17 mouse cellular contexts compared by ENCODE assay signal in genomic region chr8:91392261-91392660, GRCm38 (mm10).
A peak's percentile ranks its signal among the peaks of the same experiment; 100 is the strongest.
DNase-seq lines count a peak whose midpoint lies in the region; ATAC-seq and TF ChIP-seq lines count a peak whose summit lies in the region.
"Had no signal": no experiment of that assay in that cellular context is flagged by ENCODE, and none has a peak within 500 bp of the region (broad histone marks: within the 10 kb centered on the region; RNA-seq: fewer than 3 reads in every experiment).

No protein-coding gene starts in this region.

- peak overlapping the region; percentile 25; the same call in 1 of the 2 replicates for H3K4me2 ChIP-seq in lung, postnatal 0 days (replicated peaks; ENCODE audit: low read depth, low read length)
- no peak overlapping the region for H3K4me2 ChIP-seq in kidney, postnatal 0 days (ENCODE audit: low read length)
- H3K4me2 ChIP-seq in stomach, postnatal 0 days (replicated peaks; ENCODE audit: low read depth), result no peak overlapping the region
- H3K4me2 ChIP-seq: heart, embryonic 12.5 days; neural tube, embryonic 13.5 days had no signal

- H3K4me3 ChIP-seq in kidney, adult 2 months (ENCODE audit: insufficient read depth, low read depth, low read length), result no peak overlapping the region
- H3K4me3 ChIP-seq in lung, postnatal 0 days (ENCODE audit: low read depth, low read length), result no peak overlapping the region
- H3K4me3 ChIP-seq in kidney, postnatal 0 days (replicated peaks; ENCODE audit: low read depth, low read length), result no peak overlapping the region
- H3K4me3 ChIP-seq in stomach, postnatal 0 days (ENCODE audit: low read depth, low read length), result no peak overlapping the region
- H3K4me3 ChIP-seq: heart, embryonic 12.5 days; hindbrain, embryonic 10.5 days; neural tube, embryonic 13.5 days had no signal

- intact Hi-C loops in left cerebral cortex, postnatal 14 days (cut with DNase I), result no loop called here

- no peak for TF ChIP-seq POLR2A in kidney, adult 2 months (IDR thresholded peaks at IDR 0.05; ENCODE audit: low read depth, low read length)

- no peaks in the 10 kb centered on the region for H3K9me3 ChIP-seq in lung, postnatal 0 days (ENCODE audit: low read length)
- H3K9me3 ChIP-seq in kidney, postnatal 0 days (replicated peaks; ENCODE audit: low read length), result no peaks in the 10 kb centered on the region
- H3K9me3 ChIP-seq in stomach, postnatal 0 days (ENCODE audit: control insufficient read depth, low read length), result no peaks in the 10 kb centered on the region
- H3K9me3 ChIP-seq: heart, embryonic 12.5 days; hindbrain, embryonic 10.5 days; neural tube, embryonic 13.5 days had no signal

- WGBS in kidney, adult 2 months, result 39% methylated on average over 7 of the region's 7 CpGs
- WGBS in lung, postnatal 0 days, result 41% methylated on average over 7 of the region's 7 CpGs
- 29% methylated on average over 7 of the region's 7 CpGs for WGBS in kidney, postnatal 0 days
- 27% methylated on average over 7 of the region's 7 CpGs for WGBS in stomach, postnatal 0 days

- peak; percentile 77 for DNase-seq in kidney, adult 2 months
- DNase-seq in kidney, postnatal 4 days, result no peak
- peak; percentile 36 for DNase-seq in lung, postnatal 0 days (ENCODE audit: low spot score)
- no peak for DNase-seq in lung, postnatal 4 days
- peak; percentile 66 for DNase-seq in kidney, postnatal 0 days (ENCODE audit: low spot score)
- DNase-seq in stomach, postnatal 0 days (ENCODE audit: low spot score), result peak; percentile 49
- no peak for DNase-seq in left cerebral cortex, postnatal 14 days (ENCODE audit: low spot score in 2 of 2)
- no peak for DNase-seq in testis, postnatal 14 days (ENCODE audit: low spot score)
- DNase-seq: cerebellum, adult 11-12 months; forebrain, postnatal 0 days; right cerebral cortex, postnatal 25 days; thymus, adult 2 months had no signal

- H3K9ac ChIP-seq in lung, postnatal 0 days (replicated peaks; ENCODE audit: low read depth), result no peak overlapping the region
- no peak overlapping the region for H3K9ac ChIP-seq in kidney, postnatal 0 days (ENCODE audit: low read depth, low read length)
- no peak overlapping the region for H3K9ac ChIP-seq in stomach, postnatal 0 days (ENCODE audit: low read length)
- H3K9ac ChIP-seq: forebrain, postnatal 0 days; heart, embryonic 12.5 days; liver, embryonic 14.5 days; neural tube, embryonic 13.5 days had no signal

- no peak for TF ChIP-seq EP300 in lung, postnatal 0 days (IDR thresholded peaks at IDR 0.05)
- no peak for TF ChIP-seq EP300 in stomach, postnatal 0 days (optimal IDR thresholded peaks at IDR 0.05)

- no peak for ATAC-seq in lung, postnatal 0 days
- ATAC-seq in kidney, postnatal 0 days (replicated peaks; ENCODE audit: low FRiP score, low read depth), result 0 out of 2 replicates have a peak, but pooled peaks have one; percentile 52
- peak; percentile 46 for ATAC-seq in stomach, postnatal 0 days (ENCODE audit: low FRiP score, low TSS enrichment)
- ATAC-seq: forebrain, postnatal 0 days; inflammation-experienced regulatory T-cells, adult 6 months had no signal

- no peak for TF ChIP-seq CTCF in kidney, adult 2 months (conservative IDR thresholded peaks at IDR 0.05; ENCODE audit: insufficient read depth, insufficient read length, low read depth, low read length)
- no peak for TF ChIP-seq CTCF in lung, postnatal 0 days (IDR thresholded peaks at IDR 0.05)
- no peak for TF ChIP-seq CTCF in kidney, postnatal 0 days (IDR thresholded peaks at IDR 0.05; ENCODE audit: low read depth)
- no peak for TF ChIP-seq CTCF in stomach, postnatal 0 days (IDR thresholded peaks at IDR 0.05; ENCODE audit: low read depth)

- peak overlapping the region; percentile 86 for H3K27ac ChIP-seq in kidney, adult 2 months (ENCODE audit: insufficient read depth, low read depth, low read length)
- peak overlapping the region; percentile 32; the same call in 1 of the 2 replicates for H3K27ac ChIP-seq in lung, postnatal 0 days (ENCODE audit: low read length)
- no peak overlapping the region for H3K27ac ChIP-seq in kidney, postnatal 0 days
- peak overlapping the region; percentile 30 for H3K27ac ChIP-seq in stomach, postnatal 0 days (replicated peaks)
- H3K27ac ChIP-seq: hindbrain, embryonic 10.5 days; liver, embryonic 14.5 days; neural tube, embryonic 13.5 days had no signal

- H3K27me3 ChIP-seq in kidney, adult 2 months (replicated peaks; ENCODE audit: control insufficient read depth, insufficient read depth, low read length), result no peaks in the 10 kb centered on the region
- H3K27me3 ChIP-seq in lung, postnatal 0 days (replicated peaks; ENCODE audit: insufficient read depth, low read length), result no peaks in the 10 kb centered on the region
- no peaks in the 10 kb centered on the region for H3K27me3 ChIP-seq in kidney, postnatal 0 days (ENCODE audit: insufficient read depth, low read length)
- H3K27me3 ChIP-seq in stomach, postnatal 0 days (ENCODE audit: control insufficient read depth, insufficient read depth, low read length), result no peaks in the 10 kb centered on the region
- H3K27me3 ChIP-seq: heart, embryonic 12.5 days; neural tube, embryonic 13.5 days had no signal

- H3K36me3 ChIP-seq in kidney, adult 2 months (ENCODE audit: control insufficient read depth, insufficient read depth, low read length), result no peaks in the 10 kb centered on the region
- no peaks in the 10 kb centered on the region for H3K36me3 ChIP-seq in lung, postnatal 0 days (ENCODE audit: insufficient read depth, low read length)
- H3K36me3 ChIP-seq in kidney, postnatal 0 days (ENCODE audit: insufficient read depth, low read length), result no peaks in the 10 kb centered on the region
- H3K36me3 ChIP-seq in stomach, postnatal 0 days (ENCODE audit: control insufficient read depth, insufficient read depth, low read length), result no peaks in the 10 kb centered on the region
- H3K36me3 ChIP-seq: heart, embryonic 12.5 days; hindbrain, embryonic 10.5 days; neural tube, embryonic 13.5 days had no signal

- peaks cover 21% of the 10 kb centered on the region for H3K4me1 ChIP-seq in kidney, adult 2 months (ENCODE audit: control insufficient read depth, insufficient read depth, low read length)
- H3K4me1 ChIP-seq in lung, postnatal 0 days (ENCODE audit: insufficient read depth, low read depth, low read length), result peaks cover 3% of the 10 kb centered on the region; the same call in 1 of the 2 replicates
- peaks cover 36% of the 10 kb centered on the region for H3K4me1 ChIP-seq in kidney, postnatal 0 days (replicated peaks; ENCODE audit: insufficient read depth, low read length)
- H3K4me1 ChIP-seq in stomach, postnatal 0 days (replicated peaks; ENCODE audit: control insufficient read depth, insufficient read depth), result 0 out of 2 replicates have a peak, but pooled peaks cover 12% of the 10 kb centered on the region

Comparison
In these comparisons a context has a peak if more than half of its experiments do, and no peak if none do; other contexts are left out.
1. DNase-seq: peak in kidney, adult 2 months (single experiment), lung, postnatal 0 days (single experiment), kidney, postnatal 0 days (single experiment) and stomach, postnatal 0 days (single experiment); none in kidney, postnatal 4 days (0 of 2), lung, postnatal 4 days (0 of 2), left cerebral cortex, postnatal 14 days (0 of 2) and testis, postnatal 14 days (single experiment).